Mouse (Mus musculus) liver, postnatal 0 days (tissue): ENCODE results near the gene Dpf3. TPM values are rescaled to one million over a fixed set of nuclear protein-coding genes. Genes with fewer than 3 reads are reported as not detected.

ENCODE experiments used
- ATAC-seq: fragments of 200-750 bp; cut with Nextera tagmentation; 2 replicates; pipeline ENCODE4 v1.8.0; 2017; ENCODE audit warnings: mild to moderate bottlenecking, moderate library complexity
- DNase-seq: peaks from one replicate; pipeline ENCODE4 v3.0.0-alpha.2; 2016
- H3K27ac ChIP-seq: fragments of 300-500 bp; sonication (generic); 2 replicates; pipeline ENCODE4 v1.5.1; 2014; ENCODE audit warnings: antibody characterized with exemption, moderate library complexity, mild to moderate bottlenecking, low read depth
- H3K27me3 ChIP-seq: fragments of 300-500 bp; sonication (generic); 2 replicates; pipeline ENCODE4 v1.6.1; 2014; ENCODE audit warnings: low read length, control low read depth, mixed read lengths; ENCODE audit not compliant: insufficient read depth
- H3K36me3 ChIP-seq: fragments of 300-500 bp; sonication (generic); replicated peaks from 2 replicates; pipeline ENCODE4 v1.6.1; 2014; ENCODE audit warnings: mild to moderate bottlenecking, control low read depth, low read length, moderate library complexity, mixed read lengths; ENCODE audit not compliant: insufficient read depth
- H3K4me1 ChIP-seq: fragments of 300-500 bp; sonication (generic); 2 replicates; pipeline ENCODE4 v1.6.1; 2014; ENCODE audit warnings: antibody characterized with exemption, mild to moderate bottlenecking, control low read depth; ENCODE audit not compliant: insufficient read depth
- H3K4me2 ChIP-seq: fragments of 300-500 bp; sonication (generic); 2 replicates; pipeline ENCODE4 v1.6.1; 2014; ENCODE audit warnings: low read depth, mild to moderate bottlenecking, low read length, moderate library complexity, mixed read lengths
- H3K4me3 ChIP-seq: fragments of 300-500 bp; sonication (generic); 2 replicates; pipeline ENCODE4 v1.5.1; 2014; ENCODE audit warnings: low read depth, low read length
- H3K9ac ChIP-seq: fragments of 300-500 bp; sonication (generic); replicated peaks from 2 replicates; pipeline ENCODE4 v1.6.1; 2014; ENCODE audit warnings: mild to moderate bottlenecking, moderate library complexity
- H3K9me3 ChIP-seq: fragments of 300-500 bp; sonication (generic); 2 replicates; pipeline ENCODE4 v1.6.1; 2016; ENCODE audit warnings: mild to moderate bottlenecking, control low read depth, low read length, mixed read lengths
- CTCF ChIP-seq: sonication (generic); IDR thresholded peaks from 2 replicates; pipeline ENCODE4 v1.5.1; 2016; ENCODE audit warnings: antibody characterized with exemption, low read depth
- EP300 ChIP-seq: IDR thresholded peaks from 2 replicates; pipeline ENCODE4 v1.6.1; 2016; ENCODE audit warnings: antibody characterized with exemption, low read depth, mild to moderate bottlenecking
- WGBS: fragments of 180-500 bp; shearing (Covaris S2); extraction: QIAGEN DNeasy Blood & Tissue Kit; methylation state at CpG from one replicate; pipeline ENCODE4 v1.1.7; 2014; ENCODE audit not compliant: insufficient replicate concordance; 5-methylcytosine and 5-hydroxymethylcytosine counted together
- polyA plus RNA-seq: library from polyadenylated mRNA; unstranded; fragments of >200 nt; fragmentation: Nextera tagmentation; extraction: Ambion mirVana; gene quantifications from 2 replicates; pipeline ENCODE4 v1.2.1, GENCODE M21; 2015

The Dpf3 gene
- polyA plus RNA-seq, 1 experiment from 2014 or later = 7.5 TPM

- Histone ChIP-seq H3K4me2 (no peak overlapping the region), H3K27me3 (no peaks in the 10 kb centered on the region), H3K27ac (peak overlapping the region; percentile 7; the same call in 1 of the 2 replicates), H3K9me3 (peaks cover 3% of the 10 kb centered on the region), H3K9ac (no peak overlapping the region), H3K4me3 (no peak overlapping the region), H3K36me3 (no peaks in the 10 kb centered on the region), H3K4me1 (peaks cover 3% of the 10 kb centered on the region; the same call in 1 of the 2 replicates)
- no peak for DNase-seq
- TF ChIP-seq CTCF (no peak), EP300 (no peak)
- peak; percentile 55; the same call in 1 of the 2 replicates for ATAC-seq
- WGBS = 60% methylated on average over 9 of the region's 9 CpGs
Measured at GRCm38 (mm10) chr12:83495961-83496282, 8.4 kb upstream of the Dpf3 start.

GRCm38 (mm10) chr12:83495248-83495960, 7.9 kb upstream of the Dpf3 start:
- Histone ChIP-seq H3K4me2 (no peak overlapping the region), H3K4me1 (peaks cover 3% of the 10 kb centered on the region; the same call in 1 of the 2 replicates), H3K27ac (no peak overlapping the region; the same call in 1 of the 2 replicates), H3K27me3 (no peaks in the 10 kb centered on the region), H3K9me3 (peaks cover 3% of the 10 kb centered on the region), H3K36me3 (no peaks in the 10 kb centered on the region), H3K4me3 (no peak overlapping the region), H3K9ac (no peak overlapping the region)
- peak; percentile 58 for ATAC-seq
- TF ChIP-seq EP300 = no peak
- TF ChIP-seq CTCF = no peak
- DNase-seq = no peak
- 67% methylated on average over 4 of the region's 4 CpGs for WGBS

- Histone ChIP-seq H3K27ac (no peak overlapping the region), H3K9me3 (peaks cover 3% of the 10 kb centered on the region), H3K36me3 (no peaks in the 10 kb centered on the region), H3K4me3 (no peak overlapping the region), H3K4me1 (peaks cover 3% of the 10 kb centered on the region; the same call in 1 of the 2 replicates), H3K27me3 (no peaks in the 10 kb centered on the region), H3K4me2 (no peak overlapping the region), H3K9ac (no peak overlapping the region)
- DNase-seq (no peak), ATAC-seq (no peak)
- 63% methylated on average over 9 of the region's 9 CpGs for WGBS
- TF ChIP-seq CTCF (no peak), EP300 (no peak)
Measured at GRCm38 (mm10) chr12:83494196-83494595, 6.7 kb upstream of the Dpf3 start.

- no peaks in the 10 kb centered on the region for H3K36me3 ChIP-seq
- no peak overlapping the region for H3K4me2 ChIP-seq
- H3K27ac ChIP-seq = no peak overlapping the region
- 54% methylated on average over 3 of the region's 3 CpGs for whole genome bisulfite sequencing
- DNase-seq (no peak), ATAC-seq (no peak)
- no peaks in the 10 kb centered on the region for H3K27me3 ChIP-seq
- H3K4me1 ChIP-seq = peaks cover 10% of the 10 kb centered on the region; the same call in 1 of the 2 replicates
- peaks cover 3% of the 10 kb centered on the region for H3K9me3 ChIP-seq
- no peak for TF ChIP-seq EP300
- TF ChIP-seq CTCF = no peak
- no peak overlapping the region for H3K9ac ChIP-seq
- H3K4me3 ChIP-seq = no peak overlapping the region
Measured at GRCm38 (mm10) chr12:83492808-83493207, 5.3 kb upstream of the Dpf3 start.

GRCm38 (mm10) chr12:83491609-83492008, 4.1 kb upstream of the Dpf3 start:
- Histone ChIP-seq H3K9me3 (peaks cover 3% of the 10 kb centered on the region), H3K9ac (no peak overlapping the region), H3K36me3 (no peaks in the 10 kb centered on the region), H3K27ac (no peak overlapping the region), H3K4me2 (no peak overlapping the region), H3K4me3 (no peak overlapping the region), H3K4me1 (peaks cover 9% of the 10 kb centered on the region; the same call in 1 of the 2 replicates), H3K27me3 (peaks cover 4% of the 10 kb centered on the region; the same call in 1 of the 2 replicates)
- ATAC-seq (no peak), DNase-seq (no peak)
- TF ChIP-seq EP300 = no peak
- TF ChIP-seq CTCF = peak; percentile 71
- 60% methylated on average over 1 of the region's 1 CpGs for WGBS

GRCm38 (mm10) chr12:83489748-83490147, 2.2 kb upstream of the Dpf3 start:
- 39% methylated on average over 2 of the region's 2 CpGs for WGBS
- Histone ChIP-seq H3K9me3 (peaks cover 3% of the 10 kb centered on the region), H3K4me2 (no peak overlapping the region), H3K9ac (no peak overlapping the region), H3K4me3 (no peak overlapping the region), H3K27me3 (peaks cover 23% of the 10 kb centered on the region), H3K4me1 (peaks cover 18% of the 10 kb centered on the region; the same call in 1 of the 2 replicates), H3K36me3 (no peaks in the 10 kb centered on the region), H3K27ac (no peak overlapping the region)
- no peak for ATAC-seq
- TF ChIP-seq EP300 (no peak), CTCF (peak; percentile 55)
- no peak for DNase-seq
